Mouse (Mus musculus) kidney, adult 9 months (tissue): ENCODE measurements at regions not wholly inside any gene's neighbourhood (a gene's known extent, or its start where the extent isn't known, plus 50 kb on each side); places are given as distances from the start of the nearest gene placed in this dataset.

Source experiments
- DNase-seq: peaks from one replicate; pipeline ENCODE4 v3.0.0; 2022

DNA sequence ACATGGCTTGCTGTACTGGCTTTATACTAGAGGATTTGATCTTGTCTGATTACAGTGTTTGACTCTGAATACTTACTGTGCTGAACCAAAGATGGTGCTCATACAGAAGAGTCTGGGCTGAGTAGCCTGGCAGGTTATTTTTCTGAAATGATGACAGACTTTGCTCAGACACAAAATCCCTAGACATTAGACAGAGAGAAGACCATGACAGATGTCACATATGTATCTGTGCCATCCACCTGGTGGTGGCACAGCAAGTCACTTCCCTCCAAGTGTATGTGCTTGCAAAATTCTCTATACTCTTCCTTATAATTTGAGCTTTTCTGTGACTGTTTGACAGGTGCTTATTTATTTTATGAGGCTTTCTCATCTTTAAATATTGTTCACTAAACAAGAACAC, 80.7 kb downstream of the Gm7361 start:
- DNase-seq = no peak

DNA sequence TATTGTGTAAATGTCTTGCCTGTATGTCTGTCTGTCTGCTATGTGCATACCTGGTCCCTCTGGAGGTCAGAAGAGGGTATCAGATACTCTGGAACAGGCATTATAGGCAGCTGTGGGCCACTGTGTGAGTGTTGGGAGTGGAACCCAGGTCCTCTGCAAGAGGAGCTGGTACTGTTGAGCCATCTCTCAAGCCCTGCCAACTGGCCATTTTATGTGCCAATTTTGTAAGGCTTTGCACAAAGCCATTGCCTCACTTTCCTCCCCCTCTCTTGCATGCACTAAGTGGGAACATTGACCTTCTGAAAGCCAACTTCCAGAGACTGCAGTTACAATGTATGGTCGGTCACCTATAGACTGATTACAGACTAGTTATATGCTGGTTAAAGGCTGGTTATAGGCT, 81.8 kb downstream of the Gm7361 start:
- no peak for DNase-seq

DNA sequence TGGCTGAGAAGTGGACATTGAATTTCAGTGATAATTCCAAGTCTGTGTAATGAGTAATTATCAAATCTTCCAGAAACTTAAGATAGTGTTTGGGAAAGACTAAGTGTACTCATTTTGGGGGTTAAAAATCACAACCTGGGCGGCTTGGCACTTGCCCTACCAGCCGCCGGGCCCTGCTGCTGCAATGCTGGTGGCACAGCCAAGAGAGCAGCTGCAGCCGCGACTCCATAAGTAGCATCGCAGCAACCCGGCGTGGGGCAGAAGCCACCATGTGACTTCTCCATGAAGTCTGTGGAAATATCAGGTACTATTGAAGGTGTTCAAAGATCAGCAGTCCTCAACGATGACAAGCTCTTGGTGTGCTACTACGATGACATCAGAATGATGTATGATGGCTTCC, 97.7 kb downstream of the Gm7361 start:
- DNase-seq = no peak

DNA sequence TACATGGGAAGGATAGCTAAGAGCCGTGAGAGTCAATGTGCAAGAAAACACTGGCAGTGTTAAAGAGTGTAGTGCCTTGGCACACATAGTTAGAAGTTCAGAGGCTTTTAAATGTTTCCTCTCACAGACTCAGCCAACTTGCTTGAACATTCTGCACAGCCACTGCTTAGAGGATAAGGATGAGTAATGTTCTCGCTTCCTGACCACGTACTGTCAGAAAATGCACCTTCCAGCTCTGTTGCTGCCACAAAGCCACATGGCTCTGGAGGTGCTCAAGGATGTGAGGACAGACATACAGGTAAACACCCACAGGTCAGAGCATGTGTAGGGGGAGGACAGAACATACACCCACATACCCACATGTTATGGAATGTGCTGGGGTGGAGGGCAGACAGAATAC, 101.6 kb downstream of the Gm7361 start:
- DNase-seq = no peak

DNA sequence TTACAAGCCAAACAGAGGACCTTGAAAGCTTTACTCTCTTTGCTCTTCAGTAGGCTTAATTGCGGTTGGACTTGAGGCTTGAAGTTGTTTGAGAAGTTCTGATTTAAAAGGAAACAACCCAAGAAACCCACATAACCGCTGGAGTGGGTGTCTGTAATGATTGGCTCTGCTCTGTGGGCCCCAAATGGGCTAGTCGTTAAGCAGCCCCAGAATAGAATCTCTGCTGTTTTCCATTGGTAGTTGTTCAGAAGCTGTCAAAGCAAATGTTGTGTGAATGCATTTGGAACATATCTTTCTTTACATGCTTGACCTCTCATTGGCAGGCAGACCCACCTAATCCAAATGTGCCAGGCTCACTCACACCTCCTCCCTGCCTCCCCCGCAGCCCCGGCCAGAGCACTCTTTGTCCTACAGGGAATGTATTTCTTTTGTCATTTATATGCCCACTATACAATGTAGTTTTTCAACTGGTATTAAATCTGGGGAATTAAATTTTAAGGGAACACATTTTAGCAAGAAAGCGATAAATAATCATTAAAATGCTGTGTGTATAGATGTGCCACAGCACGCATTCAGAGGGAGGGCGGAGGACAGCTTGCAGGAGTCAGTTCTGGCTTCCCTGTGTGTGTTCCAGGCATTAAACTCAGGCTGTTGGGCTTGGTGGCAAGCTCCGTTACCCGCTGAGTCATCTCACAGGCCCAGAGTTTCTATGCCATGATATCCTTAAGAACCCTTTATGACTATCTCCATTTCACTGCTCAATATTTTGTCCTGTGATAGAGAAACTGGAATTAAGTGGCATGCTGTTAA, 116.9 kb downstream of the Gm7361 start:
- no peak for DNase-seq

DNA sequence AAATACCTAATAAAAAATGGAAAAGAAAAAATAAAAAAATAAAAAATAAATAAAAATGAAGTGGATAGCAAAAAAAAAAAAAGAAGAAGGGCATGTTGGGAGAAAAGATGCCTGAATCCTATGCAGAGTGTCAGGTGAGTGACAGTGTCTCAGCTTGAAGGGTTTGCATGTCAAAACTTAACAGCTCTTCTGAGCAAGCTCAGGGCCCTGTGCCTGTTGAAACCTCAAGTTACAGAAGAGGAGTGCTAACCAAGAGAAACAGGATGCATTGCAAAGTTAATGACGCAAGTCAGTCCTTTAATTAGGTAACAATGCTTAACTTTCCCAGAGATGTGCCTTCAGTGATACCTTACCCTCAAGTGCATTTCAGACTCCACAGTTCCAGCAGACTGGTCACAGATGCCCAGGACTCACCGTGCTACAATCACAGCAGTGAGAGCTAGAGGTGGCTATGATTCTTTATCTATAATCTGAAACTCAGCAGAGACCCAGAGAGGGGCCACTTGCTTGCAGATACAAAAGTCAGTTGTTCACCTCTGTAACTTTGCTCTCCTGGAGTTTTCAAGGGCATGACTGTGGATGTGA, 149.7 kb downstream of the Gm7361 start:
- no peak for DNase-seq

DNA sequence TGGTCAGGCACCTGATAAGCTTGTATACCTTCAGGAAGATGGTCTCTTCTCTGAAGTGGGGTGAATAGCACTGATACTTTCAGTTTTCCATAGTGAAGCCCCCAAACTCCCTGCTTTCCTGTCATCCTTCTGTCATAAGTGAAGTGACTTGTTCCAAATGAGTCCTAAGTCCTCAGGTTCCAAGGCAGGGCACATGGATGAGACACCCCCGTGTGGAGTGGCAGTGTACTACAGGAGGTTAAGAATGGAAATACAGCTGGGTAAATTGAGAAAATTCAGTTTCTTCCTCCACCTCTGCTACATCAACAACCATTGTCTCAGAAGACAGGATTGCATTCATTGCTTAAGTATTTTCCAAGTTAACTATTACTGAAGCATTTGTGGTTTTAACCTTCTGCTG, 155.7 kb downstream of the Gm7361 start:
- no peak for DNase-seq

DNA sequence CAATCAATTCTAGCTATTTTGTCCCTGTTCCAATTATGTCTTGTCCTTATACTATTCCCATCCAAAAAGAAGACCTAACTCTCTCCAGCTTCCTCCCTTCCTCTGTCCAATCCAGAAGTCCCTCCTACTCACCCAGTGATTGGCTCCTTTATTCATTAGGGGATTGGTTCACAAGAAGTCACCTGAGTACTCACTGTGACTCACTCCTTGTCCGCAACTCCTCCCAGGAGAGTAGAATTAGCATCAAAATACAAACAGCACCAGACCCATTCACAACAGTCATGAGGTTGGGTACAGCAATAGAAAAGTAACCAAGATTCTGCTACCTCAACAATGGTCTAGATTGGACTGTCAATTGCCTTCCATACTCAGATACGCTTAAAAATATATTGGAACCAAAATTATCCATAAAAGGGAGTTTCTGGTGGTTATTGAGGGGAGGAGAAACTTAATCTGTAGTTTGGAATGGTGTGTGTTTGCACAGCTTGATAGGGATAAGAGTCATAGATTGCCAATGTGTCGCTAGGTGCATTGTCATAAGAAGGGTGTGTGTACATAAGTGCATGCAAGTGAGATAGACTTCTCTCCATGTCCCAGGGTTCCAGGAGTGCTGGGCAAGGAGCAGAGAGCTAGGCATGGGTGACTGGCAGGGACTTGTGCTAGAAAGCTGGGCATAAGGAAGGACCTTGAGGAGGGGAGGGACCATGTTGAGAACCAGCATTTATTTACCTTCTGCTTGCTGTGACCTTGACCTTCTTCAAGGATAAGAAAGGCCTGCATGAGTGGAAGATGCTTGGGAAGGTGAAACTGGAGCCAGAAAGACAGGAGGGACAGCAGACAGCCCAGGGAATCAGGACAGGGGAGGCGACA, 187.1 kb downstream of the Gm7361 start:
- DNase-seq = no peak

DNA sequence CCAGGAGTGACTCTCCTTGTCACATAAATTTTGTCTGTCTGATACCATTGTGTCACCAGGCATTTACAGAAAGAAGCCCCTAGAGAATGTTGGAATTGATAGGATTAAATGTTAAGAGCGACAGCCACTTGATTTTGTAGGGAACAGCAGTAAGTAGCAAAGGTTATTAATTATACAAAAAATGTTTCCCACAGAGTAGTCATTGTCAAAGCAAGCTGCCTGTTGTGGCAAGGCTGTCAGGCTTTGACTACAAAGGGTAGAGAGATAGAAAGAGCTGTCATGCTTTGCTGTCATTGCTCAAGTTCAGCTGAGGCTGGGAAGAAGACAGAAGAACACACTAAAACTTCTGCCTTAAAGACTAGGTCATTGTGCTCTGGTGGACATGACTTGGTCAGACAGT, 193.8 kb downstream of the Gm7361 start:
- DNase-seq = no peak

DNA sequence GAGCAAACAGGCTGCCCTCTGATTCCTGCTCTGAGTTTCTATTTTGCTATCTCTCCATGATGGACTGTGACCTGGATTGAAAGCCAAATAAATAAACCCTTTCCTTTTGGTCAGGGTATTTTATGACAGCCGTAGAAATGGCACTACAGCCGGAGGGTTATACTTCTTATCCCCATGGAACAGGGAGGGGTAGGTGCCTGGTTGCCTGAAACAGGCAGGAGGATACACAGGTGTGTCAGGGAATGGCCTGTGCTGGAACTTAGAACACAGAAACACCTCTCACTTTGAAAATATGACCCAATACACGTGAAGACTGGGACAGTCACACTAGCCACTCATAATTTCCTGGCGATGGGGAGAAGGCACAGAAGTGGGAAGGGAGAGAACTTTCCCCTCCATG, 200.1 kb downstream of the Gm7361 start:
- DNase-seq = no peak

DNA sequence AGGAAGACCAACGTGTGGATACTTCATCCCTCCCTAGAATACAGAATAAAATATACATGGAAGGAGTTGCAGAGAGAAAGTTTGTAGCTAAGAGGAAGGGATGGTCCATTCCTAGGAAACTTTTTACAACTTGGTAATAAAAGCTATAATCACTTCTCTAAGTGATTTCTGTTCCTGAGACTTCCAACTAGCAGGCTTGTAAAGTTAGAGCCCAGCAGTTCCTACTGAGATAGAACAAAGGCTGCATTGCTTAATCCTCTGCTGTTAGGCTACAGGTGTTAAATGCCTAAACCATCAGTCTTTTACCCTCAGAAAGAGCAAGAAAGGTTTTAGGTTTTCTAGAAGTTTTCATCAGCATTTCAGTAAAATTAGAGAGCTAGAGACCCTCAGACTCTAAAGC, 209.2 kb downstream of the Gm7361 start:
- DNase-seq = no peak

DNA sequence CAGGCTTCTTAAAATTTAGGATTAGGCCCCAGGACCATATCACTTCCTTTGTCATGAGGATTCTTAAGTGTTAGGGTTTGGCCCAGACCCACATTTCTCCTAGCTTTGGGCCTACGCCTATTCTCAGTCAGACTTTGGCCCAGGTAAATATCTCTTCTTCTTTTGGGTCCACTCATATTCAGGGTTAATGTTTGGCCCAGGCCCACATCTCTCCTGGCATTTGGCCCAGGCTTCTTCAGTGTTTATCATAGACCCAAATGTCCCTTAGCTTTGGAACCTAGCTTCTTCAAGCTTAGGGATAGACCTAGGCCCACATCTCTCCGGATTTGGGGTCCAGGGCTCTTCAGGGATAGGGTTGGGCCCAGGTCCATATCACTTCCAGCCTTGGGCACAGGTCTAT, 228.2 kb downstream of the Gm7361 start:
- DNase-seq = peak; percentile 89

DNA sequence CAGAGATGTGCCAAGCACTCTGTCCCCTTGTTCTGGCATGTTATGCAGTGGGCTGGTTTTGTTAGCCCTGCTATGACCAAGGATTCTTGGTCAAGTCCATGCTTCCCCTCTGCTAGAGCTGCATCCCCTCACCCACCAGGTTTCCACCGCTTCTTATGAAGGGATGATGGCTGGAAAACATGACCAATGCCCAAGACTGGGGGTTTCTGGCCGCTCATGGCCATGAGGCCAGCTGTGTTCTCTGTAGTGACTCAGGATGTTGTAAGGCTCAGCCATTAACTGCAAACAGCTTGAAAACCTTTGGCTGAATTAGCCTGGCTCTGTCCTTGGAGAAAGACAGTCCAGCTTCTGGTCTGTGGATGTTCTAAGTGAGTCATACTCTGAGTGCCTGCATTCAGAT, 236.5 kb downstream of the Gm7361 start:
- no peak for DNase-seq

DNA sequence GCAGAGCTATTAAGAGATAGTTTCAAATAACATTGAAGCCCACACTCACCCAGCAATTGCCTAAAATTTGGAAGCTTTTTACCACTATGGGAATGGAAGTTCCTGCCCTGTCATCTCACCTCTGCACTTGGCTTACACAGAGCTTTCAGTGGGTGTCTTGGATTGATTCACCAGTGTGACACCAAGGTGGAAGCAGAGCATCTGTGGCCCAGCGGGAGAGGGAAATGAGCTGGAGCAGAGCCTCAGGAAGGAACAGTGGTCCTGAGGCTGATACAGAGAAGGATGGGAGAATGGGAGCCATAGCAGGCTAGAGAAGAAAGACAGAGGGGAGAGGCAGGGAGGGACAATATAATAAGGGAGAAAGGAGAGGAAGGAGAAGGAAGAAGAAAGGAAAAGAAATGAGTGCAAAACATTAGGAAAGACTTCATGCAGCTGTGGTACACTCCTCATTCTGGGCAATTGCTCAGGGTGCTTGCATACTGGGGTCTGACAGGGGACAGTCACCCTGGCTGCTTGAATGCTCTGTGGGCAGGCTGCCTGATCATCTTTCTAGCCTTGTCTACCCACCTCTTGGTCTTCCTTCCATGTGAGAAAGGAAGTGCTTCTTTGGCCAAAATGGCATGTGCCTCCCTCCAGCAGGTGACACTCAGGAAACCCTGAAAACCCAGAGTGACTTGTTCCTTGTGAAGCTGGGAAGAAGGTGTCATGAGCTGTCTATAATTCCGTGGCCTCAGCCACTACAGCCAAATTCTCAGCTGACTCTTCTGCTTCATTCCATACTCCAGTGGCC, 240.3 kb downstream of the Gm7361 start:
- DNase-seq = no peak

DNA sequence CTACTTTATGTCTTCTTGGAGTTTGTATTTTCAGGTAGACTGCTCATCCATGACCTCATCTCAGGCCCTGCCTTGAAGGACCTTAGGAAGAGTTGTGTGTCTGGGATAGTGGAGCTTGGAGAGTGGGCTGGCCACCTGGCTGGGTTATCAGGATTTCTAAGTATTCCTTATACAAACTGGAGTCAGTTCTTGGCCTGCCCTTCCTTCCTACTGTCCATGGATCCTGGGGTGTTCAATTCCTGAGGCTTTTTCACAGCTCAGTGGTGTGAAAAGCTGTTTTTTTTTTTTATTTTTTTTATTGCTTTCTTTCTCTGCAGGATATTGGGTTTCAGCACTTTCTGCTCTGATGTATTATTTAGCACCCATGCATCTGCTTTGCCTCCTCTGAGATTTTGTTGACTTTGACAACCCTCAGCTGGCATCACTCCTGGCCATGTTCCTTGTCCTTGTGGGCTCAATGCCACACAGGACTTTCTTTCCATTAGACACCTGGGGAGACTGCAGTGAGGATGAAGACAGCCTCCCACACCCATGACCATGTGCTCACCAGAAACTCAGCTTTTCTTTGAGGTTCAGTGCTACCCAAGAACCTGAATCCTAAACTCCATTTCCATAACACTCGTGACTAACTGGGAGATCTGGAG, 252.2 kb downstream of the Gm7361 start:
- DNase-seq = no peak

DNA sequence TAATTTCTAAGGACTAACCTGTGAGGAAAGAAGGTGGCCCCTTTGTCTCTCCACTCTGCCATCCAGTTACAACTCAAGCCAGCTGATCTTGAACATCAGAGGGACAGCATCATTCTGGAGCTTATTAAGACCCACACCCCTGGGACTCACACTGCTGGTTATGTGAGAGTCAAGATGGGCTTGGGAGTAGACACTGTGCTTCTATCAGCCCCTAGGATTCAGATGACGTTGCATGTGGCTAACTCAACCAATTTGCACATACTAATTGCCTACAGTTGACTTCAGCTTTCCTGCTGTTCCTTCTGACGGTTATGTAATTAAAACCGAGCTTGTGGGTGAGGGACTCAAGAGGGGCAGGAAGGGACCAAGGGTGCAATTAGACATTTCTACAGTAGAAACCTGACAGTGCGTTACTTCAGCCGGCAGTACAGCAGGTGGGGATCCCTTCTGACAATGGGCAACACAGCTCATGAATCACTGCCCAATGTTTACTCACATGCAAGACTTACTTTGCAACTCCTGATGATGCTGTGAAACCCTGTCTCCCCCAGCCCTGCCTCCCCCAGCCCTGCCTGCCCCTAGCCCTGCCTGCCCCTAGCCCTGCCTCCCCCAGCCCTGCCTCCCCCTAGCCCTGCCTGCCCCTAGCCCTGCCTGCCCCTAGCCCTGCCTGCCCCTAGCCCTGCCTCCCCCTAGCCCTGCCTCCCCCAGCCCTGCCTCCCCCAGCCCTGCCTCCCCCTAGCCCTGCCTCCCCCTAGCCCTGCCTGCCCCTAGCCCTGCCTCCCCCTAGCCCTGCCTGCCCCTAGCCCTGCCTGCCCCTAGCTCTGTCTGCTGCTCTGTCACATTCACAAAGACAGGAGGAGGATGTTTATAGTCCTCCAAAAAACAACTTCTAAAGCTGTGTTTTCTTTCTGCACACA, 255.8 kb downstream of the Gm7361 start:
- peak; percentile 2 for DNase-seq

DNA sequence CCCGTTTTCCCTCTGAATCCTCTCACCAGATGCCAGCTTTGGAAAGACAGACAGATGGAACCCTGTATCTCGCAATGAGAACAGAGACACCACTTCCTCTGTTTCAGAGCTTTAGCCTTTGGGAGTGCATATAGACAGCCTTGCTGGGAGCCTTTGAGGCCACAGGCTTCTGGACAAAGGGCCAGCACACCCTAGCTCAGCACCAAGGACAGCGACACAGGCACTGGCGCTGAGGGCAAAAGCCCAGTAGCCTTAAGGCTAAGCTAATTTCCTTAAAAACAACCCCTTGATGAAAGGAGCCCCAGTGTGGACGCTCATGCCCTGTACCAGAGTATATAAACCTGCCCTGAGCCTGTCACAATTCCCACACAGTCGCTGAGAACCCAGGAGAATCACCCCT, 278.1 kb downstream of the Gm7361 start:
- peak; percentile 11 for DNase-seq

DNA sequence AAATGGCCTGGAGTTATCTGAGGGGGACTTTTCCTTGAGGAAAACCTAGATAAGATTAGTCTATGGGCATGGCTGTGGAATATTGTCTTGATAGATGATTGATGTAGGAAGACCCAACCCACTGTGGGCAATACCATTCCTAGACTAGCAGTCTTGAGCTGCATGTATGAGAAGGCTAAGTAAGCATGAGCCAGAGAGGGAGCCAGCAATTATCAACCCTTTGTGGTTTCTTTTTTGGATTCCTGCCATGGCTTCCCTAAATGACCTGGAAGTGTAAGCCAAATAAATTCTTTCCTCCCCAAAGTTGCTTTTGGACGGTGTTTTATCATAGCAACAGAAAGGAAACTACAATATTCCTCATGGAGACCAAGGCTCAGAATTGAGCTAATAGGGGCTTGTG, 253.7 kb upstream of the Dpp6 start:
- no peak for DNase-seq

DNA sequence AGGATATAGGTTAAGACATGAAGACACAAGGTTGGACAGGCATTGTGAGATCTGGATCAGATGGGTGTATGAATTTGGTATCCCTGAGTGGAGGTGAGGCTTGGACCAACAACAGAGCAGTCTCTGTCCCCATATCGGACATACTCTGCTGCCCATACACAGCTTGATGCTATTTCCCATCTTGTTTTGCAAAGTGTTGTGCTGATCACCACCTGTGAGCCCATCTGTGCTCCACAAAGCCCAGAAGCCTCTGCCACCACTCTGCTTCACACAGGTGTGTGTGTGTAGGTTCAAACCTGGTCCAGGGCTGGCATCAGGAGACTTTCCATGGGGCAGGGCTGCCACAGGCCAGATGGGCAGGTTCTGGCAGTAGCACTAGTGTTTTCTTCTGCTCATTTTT, 252.9 kb upstream of the Dpp6 start:
- DNase-seq = no peak

DNA sequence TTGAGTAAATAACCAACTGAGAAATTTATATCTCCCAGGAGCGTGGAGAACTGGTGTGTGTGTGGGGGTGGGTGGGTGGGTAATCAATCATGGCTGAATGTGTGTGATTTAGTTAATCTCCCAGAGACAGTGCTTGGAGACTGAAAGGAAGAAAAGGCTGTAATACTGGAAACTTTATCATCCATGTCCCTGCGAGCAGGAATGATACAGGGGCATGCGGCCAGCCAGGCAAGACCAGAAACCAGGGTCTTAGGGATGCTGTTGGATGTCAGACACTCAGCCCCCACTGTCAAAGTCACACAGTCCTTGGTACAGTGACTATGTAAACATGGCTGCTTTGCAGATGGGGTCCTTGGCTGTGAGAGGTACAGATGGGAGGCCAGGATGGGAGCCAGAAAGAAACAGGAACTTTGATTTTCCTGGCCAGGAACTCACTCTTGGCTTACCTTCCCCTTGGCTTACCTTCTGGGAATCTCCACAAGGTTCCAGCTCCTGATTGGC, 244.3 kb upstream of the Dpp6 start:
- DNase-seq = no peak

DNA sequence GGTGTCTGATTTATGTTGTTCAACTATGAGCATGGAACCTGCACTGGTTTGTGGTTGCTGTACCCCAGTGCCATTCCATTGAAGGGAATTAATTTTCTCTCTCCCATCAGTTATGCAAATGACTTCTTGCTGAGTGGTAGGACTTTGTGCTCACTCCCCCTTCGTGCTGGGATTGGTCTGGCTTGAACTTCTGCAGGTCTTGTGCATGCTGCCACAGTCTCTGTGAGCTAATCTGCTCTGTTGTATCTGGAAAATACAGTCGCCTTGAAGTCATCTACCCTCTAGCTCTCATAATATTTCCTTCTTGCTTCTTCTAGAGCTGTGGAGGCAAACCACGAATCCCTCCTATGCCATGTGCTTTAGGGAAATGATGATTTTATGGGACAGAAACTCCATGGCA, 243.6 kb upstream of the Dpp6 start:
- no peak for DNase-seq
